Mouse (Mus musculus) MN1 (cell line): ENCODE data around the gene Ablim2.
A peak's percentile ranks its signal among the peaks of the same experiment; 100 is the strongest.

Experiments used
- DNase-seq: peaks from one replicate; pipeline ENCODE4 v3.0.0-alpha.2; 2016; ENCODE audit warnings: low spot score

The Ablim2 gene

GRCm38 (mm10) chr5:35915629-35916300, 158.1 kb downstream of the Ablim2 start:
- no peak for DNase-seq

GRCm38 (mm10) chr5:35916666-35917065, 159.0 kb downstream of the Ablim2 start:
- DNase-seq = no peak

GRCm38 (mm10) chr5:35918387-35918786, 160.7 kb downstream of the Ablim2 start:
- DNase-seq = no peak

DNA sequence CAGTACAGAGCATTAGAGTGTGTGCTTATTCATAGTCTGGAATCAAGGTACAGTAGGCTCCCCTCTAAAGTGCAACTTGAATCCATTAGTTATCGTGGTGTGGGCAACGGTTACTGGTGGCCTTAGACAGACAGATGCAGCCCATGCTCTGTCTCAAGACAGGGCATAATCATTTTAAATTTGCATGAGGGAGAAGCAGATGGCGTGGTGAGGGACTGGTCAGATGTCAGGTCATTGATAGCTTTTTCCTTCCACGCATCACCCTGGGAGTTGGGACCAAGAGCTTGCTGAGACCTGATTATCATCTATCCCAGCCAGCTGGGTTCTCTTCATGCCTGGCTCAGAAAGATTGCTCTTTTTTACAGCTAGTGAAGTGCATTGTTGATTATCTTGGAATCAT, 162.4 kb downstream of the Ablim2 start:
- peak; percentile 25 for DNase-seq

DNA sequence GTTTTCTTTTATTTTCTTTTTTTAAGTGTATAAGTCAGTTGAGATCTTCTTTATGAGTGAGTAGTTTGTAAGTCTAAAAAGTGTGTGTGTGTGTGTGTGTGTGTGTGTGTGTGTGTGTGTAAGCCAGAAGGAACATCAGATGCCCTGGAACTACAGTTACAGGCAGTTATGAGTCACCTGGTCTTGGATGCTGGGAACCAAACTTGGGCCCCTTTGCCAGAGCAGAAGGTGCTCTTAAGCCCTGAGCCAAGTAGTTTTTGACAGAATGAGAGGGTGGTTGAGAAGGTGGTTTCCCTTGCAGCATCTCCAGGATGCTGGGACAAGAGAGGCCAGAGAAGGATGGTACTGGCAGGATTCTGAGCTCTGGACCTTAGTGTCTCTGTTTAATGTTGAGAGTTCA, 162.9 kb downstream of the Ablim2 start:
- no peak for DNase-seq

DNA sequence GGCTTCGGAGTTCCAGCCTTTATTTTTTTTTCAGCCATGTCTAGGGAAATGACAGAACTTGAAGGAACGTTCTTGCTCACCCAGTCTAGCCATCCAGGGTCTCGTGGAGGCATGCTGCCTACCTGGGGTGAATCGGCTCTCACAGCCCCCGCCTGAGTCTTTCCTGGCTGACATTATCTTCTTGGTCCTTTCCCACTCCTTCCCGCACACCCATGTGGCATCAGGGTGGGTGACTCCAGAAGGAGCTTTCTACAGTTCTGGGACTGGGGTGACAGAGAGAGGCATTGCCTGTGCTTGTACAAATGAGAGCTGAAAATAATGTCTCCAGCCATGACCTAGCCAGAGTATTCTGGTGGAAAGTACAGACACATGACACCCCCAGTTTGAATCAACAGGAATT, 163.5 kb downstream of the Ablim2 start:
- DNase-seq = no peak

DNA sequence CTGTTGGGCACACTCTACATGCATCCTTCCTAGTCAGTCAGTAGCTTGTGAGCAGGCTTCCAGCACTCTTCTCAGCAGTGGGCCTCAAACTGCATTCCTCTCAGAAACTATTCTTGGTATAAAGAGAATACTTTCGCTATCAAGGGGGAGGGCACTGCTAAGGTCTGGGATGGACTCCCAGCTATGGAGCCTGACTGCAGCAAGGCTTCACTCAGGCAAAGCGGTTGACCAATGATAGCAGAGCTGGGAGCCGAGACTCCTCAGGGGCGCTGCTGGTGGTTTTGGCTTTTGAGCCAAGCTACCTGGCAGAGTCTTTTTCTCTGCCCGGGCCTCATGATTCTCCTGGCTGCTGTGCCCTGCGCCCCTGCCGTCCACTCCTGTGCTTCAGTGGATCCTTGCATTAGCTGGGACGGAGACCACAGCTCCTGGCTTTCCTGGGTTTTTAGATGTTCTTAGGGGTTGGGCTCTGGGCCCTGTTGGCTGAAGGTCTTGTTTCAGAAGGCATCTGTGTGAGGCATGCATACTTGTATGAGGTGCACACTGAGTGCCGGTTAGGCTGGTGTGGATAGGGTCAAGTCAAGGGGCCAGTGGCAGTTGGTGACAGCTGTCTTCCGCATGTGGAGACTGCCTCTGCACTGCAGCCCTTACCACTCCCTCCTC, 164.0 kb downstream of the Ablim2 start:
- no peak for DNase-seq

GRCm38 (mm10) chr5:35923448-35923847, 165.8 kb downstream of the Ablim2 start:
- DNase-seq = no peak

DNA sequence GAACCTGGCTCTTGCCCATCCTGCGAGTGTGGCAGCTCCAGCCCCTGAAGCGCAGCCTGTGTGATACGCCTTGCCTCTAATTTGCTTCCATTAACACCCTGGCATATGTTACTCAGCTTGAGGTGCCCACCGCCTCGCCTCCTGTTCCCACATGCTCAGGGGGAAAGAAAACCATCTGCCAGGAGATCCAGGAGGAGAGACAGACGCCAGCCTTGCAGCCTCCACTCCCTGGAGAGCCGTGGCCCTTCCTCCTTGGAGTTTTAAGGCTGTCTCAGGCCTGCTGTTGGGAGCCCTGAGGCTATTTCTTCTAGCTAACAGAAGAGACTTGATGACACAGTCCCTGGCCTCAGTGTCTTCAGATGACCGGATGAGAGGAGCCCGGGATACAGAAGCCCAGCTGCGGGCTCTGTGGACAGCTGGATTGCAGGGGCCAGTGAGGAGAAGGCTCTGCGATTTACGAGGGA, 167.5 kb downstream of the Ablim2 start:
- DNase-seq = no peak

DNA sequence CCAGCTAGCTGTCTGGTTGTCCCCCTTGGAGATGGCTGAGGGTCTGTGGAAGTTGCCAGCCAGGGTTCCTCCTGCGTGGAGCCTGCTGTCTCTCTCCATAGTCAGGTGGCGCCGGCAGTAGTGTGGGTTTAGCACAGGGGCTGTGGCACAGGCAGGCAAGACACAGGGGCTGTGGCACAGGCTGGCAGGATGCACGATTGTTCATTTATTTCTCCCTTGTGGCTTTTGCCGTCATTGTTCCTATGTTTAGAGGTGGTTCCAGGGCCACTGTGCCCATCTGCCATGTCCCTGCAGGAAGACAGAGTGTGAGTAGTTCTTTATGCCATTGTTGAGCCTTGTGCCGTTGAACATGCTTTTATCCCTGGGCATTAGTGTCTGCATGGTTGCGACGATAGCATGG, 168.8 kb downstream of the Ablim2 start:
- DNase-seq = no peak

- DNase-seq = no peak
Observed at GRCm38 (mm10) chr5:35931296-35931695, 173.6 kb downstream of the Ablim2 start.

DNA sequence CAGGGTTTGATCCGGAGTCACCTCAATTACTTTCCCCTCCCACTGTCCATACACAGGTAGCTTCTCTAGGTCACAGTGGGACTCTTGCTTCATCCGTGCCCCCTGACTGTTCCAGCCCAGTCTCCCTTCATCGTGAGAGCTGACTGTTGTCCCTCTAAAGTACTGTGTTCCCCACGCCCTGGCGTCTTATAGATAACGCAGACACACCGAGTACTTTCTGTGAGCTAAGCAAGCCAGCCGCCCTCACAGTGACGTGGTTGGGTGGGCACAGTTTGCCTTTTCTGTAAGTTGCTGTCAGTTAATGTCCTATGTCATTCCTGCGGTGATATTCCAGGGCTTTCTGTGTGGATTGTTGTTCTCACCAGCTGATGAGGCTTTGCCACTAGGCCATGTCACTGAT, 175.4 kb downstream of the Ablim2 start:
- DNase-seq = no peak
